Mouse (Mus musculus): ENCODE results near the gene Mad1l1.

GRCm38 (mm10) chr5:140043002-140043401, 278.4 kb downstream of the Mad1l1 start:
- TF ChIP-seq CTCF (IDR thresholded peaks at IDR 0.05; ENCODE audit: control insufficient read depth, insufficient read depth, insufficient read length): no peak
- TF ChIP-seq MAX (IDR thresholded peaks at IDR 0.05): no peak

Data from C2C12 (cell line).